Mouse (Mus musculus) testis, adult 2 months (tissue): ENCODE measurements around the gene Sh3rf1. TPM values are rescaled to one million over a fixed set of nuclear protein-coding genes. Genes with fewer than 3 reads are reported as not detected.

Experiments
- H3K27ac ChIP-seq: fragments of 200-500 bp; 2 replicates; pipeline ENCODE4 v1.5.1; 2012; ENCODE audit warnings: low read depth, low read length; ENCODE audit not compliant: control insufficient read depth, insufficient read depth
- H3K27me3 ChIP-seq: fragments of 200-500 bp; 2 replicates; pipeline ENCODE4 v1.6.1; 2012; ENCODE audit warnings: mild to moderate bottlenecking, low read length, moderate library complexity; ENCODE audit not compliant: control insufficient read depth, insufficient read depth
- H3K36me3 ChIP-seq: fragments of 200-500 bp; 2 replicates; pipeline ENCODE4 v1.6.1; 2012; ENCODE audit warnings: mild to moderate bottlenecking, low read length; ENCODE audit not compliant: control insufficient read depth, insufficient read depth
- H3K4me1 ChIP-seq: fragments of 200-500 bp; 2 replicates; pipeline ENCODE4 v1.6.1; 2012; ENCODE audit warnings: low read length; ENCODE audit not compliant: control insufficient read depth, insufficient read depth
- H3K4me3 ChIP-seq: fragments of 200-500 bp; 2 replicates; pipeline ENCODE4 v1.5.1; 2012; ENCODE audit warnings: low read depth, mild to moderate bottlenecking, low read length, moderate library complexity, mixed read lengths; ENCODE audit not compliant: control insufficient read depth
- CTCF ChIP-seq: fragments of 200-500 bp; IDR thresholded peaks from 2 replicates; pipeline ENCODE4 v1.5.1; 2012; ENCODE audit warnings: low read depth, mild to moderate bottlenecking, inconsistent platforms, low read length, moderate library complexity; ENCODE audit not compliant: control insufficient read depth, insufficient read depth, insufficient replicate concordance
- POLR2A ChIP-seq: fragments of 200-500 bp; IDR thresholded peaks from 2 replicates; pipeline ENCODE4 v1.6.1; 2012; ENCODE audit warnings: low read depth, mild to moderate bottlenecking, inconsistent platforms, low read length, moderate library complexity; ENCODE audit not compliant: control insufficient read depth
- polyA plus RNA-seq: library from polyadenylated mRNA; depleted of rRNA; stranded (reverse); fragments of >200 nt; gene quantifications from 2 replicates; pipeline ENCODE4 v1.2.3, GENCODE M21; 2012; rRNA removed

The Sh3rf1 gene
- 2.2 and 2.3 TPM in 2 replicates for polyA plus RNA-seq

- Histone ChIP-seq H3K27me3 (no peaks in the 10 kb centered on the region; the same call in 1 of the 2 replicates), H3K27ac (peak within 1 kb of the TSS; percentile 50), H3K4me3 (peak within 1 kb of the TSS; percentile 65), H3K36me3 (no peaks in the 10 kb centered on the region), H3K4me1 (peaks cover 18% of the 10 kb centered on the region)
- peak; percentile 31; the same call in 1 of the 2 replicates for TF ChIP-seq POLR2A
- no peak for TF ChIP-seq CTCF
Measured at GRCm38 (mm10) chr8:61223729-61224379, at the start of gene Sh3rf1. TSS of gene Sh3rf1 (plus strand) at chr8:61223872.

GRCm38 (mm10) chr8:61173921-61174492, 49.7 kb upstream of the Sh3rf1 start:
- no peaks in the 10 kb centered on the region; the same call in none of the 2 replicates for H3K4me1 ChIP-seq
- no peak overlapping the region for H3K27ac ChIP-seq
- H3K36me3 ChIP-seq: no peaks in the 10 kb centered on the region
- no peak overlapping the region for H3K4me3 ChIP-seq
- TF ChIP-seq CTCF: no peak
- no peak for TF ChIP-seq POLR2A
- no peaks in the 10 kb centered on the region for H3K27me3 ChIP-seq

- Histone ChIP-seq H3K27me3 (no peaks in the 10 kb centered on the region), H3K27ac (no peak overlapping the region)
- TF ChIP-seq POLR2A: no peak
- no peak for TF ChIP-seq CTCF
Measured at GRCm38 (mm10) chr8:61175876-61176275, 47.8 kb upstream of the Sh3rf1 start.

GRCm38 (mm10) chr8:61177680-61178593, 45.7 kb upstream of the Sh3rf1 start:
- H3K27me3 ChIP-seq: no peaks in the 10 kb centered on the region
- no peak overlapping the region for H3K4me3 ChIP-seq
- TF ChIP-seq POLR2A (no peak), CTCF (no peak)
- no peaks in the 10 kb centered on the region for H3K36me3 ChIP-seq
- no peak overlapping the region for H3K27ac ChIP-seq
- peaks cover 2% of the 10 kb centered on the region for H3K4me1 ChIP-seq

More at GRCm38 (mm10) chr8:61175876-61176275, 47.8 kb upstream of the Sh3rf1 start:
- H3K36me3 ChIP-seq: no peaks in the 10 kb centered on the region
- peaks cover 2% of the 10 kb centered on the region for H3K4me1 ChIP-seq
- no peak overlapping the region for H3K4me3 ChIP-seq

GRCm38 (mm10) chr8:61178594-61179140, 45.0 kb upstream of the Sh3rf1 start:
- no peak for TF ChIP-seq POLR2A
- TF ChIP-seq CTCF: no peak
- Histone ChIP-seq H3K27me3 (no peaks in the 10 kb centered on the region), H3K27ac (no peak overlapping the region), H3K4me3 (peak overlapping the region; percentile 64), H3K36me3 (no peaks in the 10 kb centered on the region), H3K4me1 (peaks cover 2% of the 10 kb centered on the region)

GRCm38 (mm10) chr8:61181592-61181991, 42.1 kb upstream of the Sh3rf1 start:
- H3K4me3 ChIP-seq: no peak overlapping the region
- TF ChIP-seq CTCF (no peak), POLR2A (no peak)
- H3K27ac ChIP-seq: no peak overlapping the region
- H3K27me3 ChIP-seq: no peaks in the 10 kb centered on the region
- H3K4me1 ChIP-seq: peaks cover 2% of the 10 kb centered on the region
- H3K36me3 ChIP-seq: no peaks in the 10 kb centered on the region
